17 mouse cellular contexts compared by ENCODE assay signal in genomic region chr10:22698158-22698953, GRCm38 (mm10). TPM values are rescaled to one million over a fixed set of nuclear protein-coding genes. Genes with fewer than 3 reads are reported as not detected.
DNase-seq lines count a peak whose midpoint lies in the region; ATAC-seq and TF ChIP-seq lines count a peak whose summit lies in the region.
"Had no signal": no experiment of that assay in that cellular context is flagged by ENCODE, and none has a peak within 500 bp of the region (broad histone marks: within the 10 kb centered on the region; RNA-seq: fewer than 3 reads in every experiment).

No protein-coding gene starts in this region.

- TF ChIP-seq POLR2A in liver, adult 2 months (IDR thresholded peaks at IDR 0.05; ENCODE audit: extremely low read depth, insufficient read depth, low read length): no peak

- no peak for ATAC-seq in liver, postnatal 0 days
- peak; percentile 70; the same call in 1 of the 2 replicates for ATAC-seq in kidney, embryonic 16.5 days (ENCODE audit: low FRiP score, low TSS enrichment)
- peak; percentile 89 for ATAC-seq in stomach, embryonic 16.5 days (ENCODE audit: insufficient read depth, low FRiP score)
- ATAC-seq: forebrain, embryonic 15.5 days; midbrain, embryonic 15.5 days had no signal

- no peak overlapping the region for H3K4me2 ChIP-seq in liver, postnatal 0 days (ENCODE audit: low read depth, low read length)
- no peak overlapping the region for H3K4me2 ChIP-seq in kidney, embryonic 16.5 days (replicated peaks; ENCODE audit: low read depth, low read length)
- no peak overlapping the region for H3K4me2 ChIP-seq in stomach, embryonic 16.5 days (ENCODE audit: low read depth, low read length)
- H3K4me2 ChIP-seq: forebrain, embryonic 15.5 days; midbrain, embryonic 15.5 days had no signal

- H3K4me1 ChIP-seq in liver, adult 2 months (ENCODE audit: control insufficient read depth, insufficient read depth, low read length): no peaks in the 10 kb centered on the region
- H3K4me1 ChIP-seq in liver, postnatal 0 days (ENCODE audit: insufficient read depth): no peaks in the 10 kb centered on the region
- peaks cover 12% of the 10 kb centered on the region; the same call in 1 of the 2 replicates for H3K4me1 ChIP-seq in kidney, embryonic 16.5 days (ENCODE audit: insufficient read depth, low read length)
- H3K4me1 ChIP-seq in stomach, embryonic 16.5 days (ENCODE audit: control insufficient read depth, insufficient read depth, low read length): peaks cover 21% of the 10 kb centered on the region; the same call in 1 of the 2 replicates
- H3K4me1 ChIP-seq: midbrain, embryonic 15.5 days had no signal

- H3K27ac ChIP-seq in liver, adult 2 months (replicated peaks; ENCODE audit: insufficient read depth, low read depth, low read length): no peak overlapping the region
- no peak overlapping the region for H3K27ac ChIP-seq in liver, postnatal 0 days (ENCODE audit: low read depth)
- H3K27ac ChIP-seq in kidney, embryonic 16.5 days (ENCODE audit: low read length): 0 out of 2 replicates have a peak overlapping the region, but pooled peaks have one; percentile 2
- H3K27ac ChIP-seq in stomach, embryonic 16.5 days (ENCODE audit: low read length): peak overlapping the region; percentile 54; the same call in 1 of the 2 replicates
- H3K27ac ChIP-seq: forebrain, embryonic 15.5 days; midbrain, embryonic 15.5 days had no signal

- H3K9me3 ChIP-seq in liver, postnatal 0 days (ENCODE audit: low read length): no peaks in the 10 kb centered on the region
- H3K9me3 ChIP-seq in kidney, embryonic 16.5 days (ENCODE audit: low read length): no peaks in the 10 kb centered on the region
- H3K9me3 ChIP-seq in stomach, embryonic 16.5 days (replicated peaks; ENCODE audit: control insufficient read depth, low read length): no peaks in the 10 kb centered on the region
- H3K9me3 ChIP-seq: forebrain, embryonic 15.5 days; midbrain, embryonic 15.5 days had no signal

- DNase-seq in embryo, embryonic 10 days (ENCODE audit: low spot score): peak; percentile 35
- no peak for DNase-seq in embryo, embryonic 9.5 days (ENCODE audit: extremely low spot score)
- peak; percentile 5 for DNase-seq in liver, adult 2 months (ENCODE audit: extremely low read depth, low read depth, low spot score)
- no peak for DNase-seq in liver, postnatal 0 days
- DNase-seq in frontal cortex, adult 2 months (ENCODE audit: extremely low spot score in 1 of 2, low spot score in 1 of 2): no peak
- DNase-seq in right cerebral cortex, postnatal 36 days (ENCODE audit: low spot score in 2 of 2): no peak
- DNase-seq: adrenal gland, postnatal 36 days; liver; spleen, adult 18-20 months; thymus, postnatal 36 days had no signal

- H3K27me3 ChIP-seq in liver, adult 2 months (ENCODE audit: control insufficient read depth, insufficient read depth, low read length): peaks cover 2% of the 10 kb centered on the region; the same call in 1 of the 2 replicates
- no peaks in the 10 kb centered on the region for H3K27me3 ChIP-seq in liver, postnatal 0 days (ENCODE audit: insufficient read depth, low read length)
- no peaks in the 10 kb centered on the region for H3K27me3 ChIP-seq in kidney, embryonic 16.5 days (ENCODE audit: insufficient read depth, low read length)
- no peaks in the 10 kb centered on the region for H3K27me3 ChIP-seq in stomach, embryonic 16.5 days (ENCODE audit: control insufficient read depth, insufficient read depth, low read length)
- H3K27me3 ChIP-seq: forebrain, embryonic 15.5 days; midbrain, embryonic 15.5 days had no signal

- H3K79me2 ChIP-seq in liver, adult 2 months (ENCODE audit: control insufficient read depth, insufficient read depth, low read length): no peaks in the 10 kb centered on the region

- no peak for TF ChIP-seq EP300 in liver, postnatal 0 days (IDR thresholded peaks at IDR 0.05; ENCODE audit: low read depth)

- TF ChIP-seq CTCF in liver, adult 2 months (IDR thresholded peaks at IDR 0.05; ENCODE audit: low read depth, low read length): no peak
- TF ChIP-seq CTCF in liver, postnatal 0 days (IDR thresholded peaks at IDR 0.05; ENCODE audit: low read depth): no peak

- no peaks in the 10 kb centered on the region for H3K36me3 ChIP-seq in liver, adult 2 months (ENCODE audit: control insufficient read depth, insufficient read depth, low read length)
- H3K36me3 ChIP-seq in liver, postnatal 0 days (replicated peaks; ENCODE audit: insufficient read depth, low read length): peaks cover 3% of the 10 kb centered on the region; the same call in 1 of the 2 replicates
- no peaks in the 10 kb centered on the region for H3K36me3 ChIP-seq in kidney, embryonic 16.5 days (ENCODE audit: insufficient read depth, low read length)
- no peaks in the 10 kb centered on the region for H3K36me3 ChIP-seq in stomach, embryonic 16.5 days (ENCODE audit: control insufficient read depth, insufficient read depth, low read length)
- H3K36me3 ChIP-seq: midbrain, embryonic 15.5 days had no signal

- H3K4me3 ChIP-seq in liver, adult 2 months (ENCODE audit: insufficient read depth, low read depth, low read length): no peak overlapping the region
- H3K4me3 ChIP-seq in liver, postnatal 0 days (ENCODE audit: low read depth, low read length): no peak overlapping the region
- no peak overlapping the region for H3K4me3 ChIP-seq in kidney, embryonic 16.5 days (ENCODE audit: low read length)
- H3K4me3 ChIP-seq in stomach, embryonic 16.5 days (replicated peaks; ENCODE audit: low read length): no peak overlapping the region
- H3K4me3 ChIP-seq: forebrain, embryonic 15.5 days; midbrain, embryonic 15.5 days had no signal

- H3K9ac ChIP-seq in liver, adult 2 months (ENCODE audit: low read depth, low read length): no peak overlapping the region
- no peak overlapping the region for H3K9ac ChIP-seq in liver, postnatal 0 days (replicated peaks)
- no peak overlapping the region for H3K9ac ChIP-seq in kidney, embryonic 16.5 days (replicated peaks; ENCODE audit: low read length)
- H3K9ac ChIP-seq in stomach, embryonic 16.5 days (ENCODE audit: low read length): no peak overlapping the region
- H3K9ac ChIP-seq: forebrain, embryonic 15.5 days; midbrain, embryonic 15.5 days had no signal

- WGBS in liver, adult 2 months: 63% methylated on average over 9 of the region's 9 CpGs
- 74% methylated on average over 9 of the region's 9 CpGs for WGBS in liver, postnatal 0 days (ENCODE audit: insufficient replicate concordance)
- 81% methylated on average over 9 of the region's 9 CpGs for WGBS in kidney, embryonic 16.5 days
- 58% methylated on average over 9 of the region's 9 CpGs for WGBS in stomach, embryonic 16.5 days

RNA-seq across cellular contexts. Expression of gene Tbpl1, which starts 33.4 kb away (rescaled TPM):
- 7.8 and 8.3 TPM in 2 replicates for total RNA-seq in liver, adult 2 months (2014; rRNA removed)
- 6.0 and 7.9 TPM in 2 replicates for polyA plus RNA-seq in liver, adult 2 months (2012; rRNA removed)
- polyA plus RNA-seq in liver, postnatal 0 days (2015; fragmentation: Nextera tagmentation; extraction: Ambion mirVana): 17.4 and 19.4 TPM in 2 replicates
- polyA plus RNA-seq in kidney, embryonic 16.5 days (2015; fragmentation: Nextera tagmentation; extraction: Ambion mirVana): 62.7 and 67.0 TPM in 2 replicates
- 52.7 and 53.2 TPM in 2 replicates for polyA plus RNA-seq in stomach, embryonic 16.5 days (2015; fragmentation: Nextera tagmentation; extraction: Ambion mirVana)
- polyA plus RNA-seq in frontal cortex, adult 2 months (2012; rRNA removed): 42.5 and 46.6 TPM in 2 replicates

RNA-seq across cellular contexts. Expression of gene Slc2a12, which starts 53.5 kb away (rescaled TPM):
- total RNA-seq in liver, adult 2 months (2014; rRNA removed): 0.13 and 0.46 TPM in 2 replicates
- polyA plus RNA-seq in liver, adult 2 months (2012; rRNA removed): 0.05 and 0.13 TPM in 2 replicates
- polyA plus RNA-seq in liver, postnatal 0 days (2015; fragmentation: Nextera tagmentation; extraction: Ambion mirVana): 0.04 TPM in 1 of 2 replicates, not detected in the other
- polyA plus RNA-seq in kidney, embryonic 16.5 days (2015; fragmentation: Nextera tagmentation; extraction: Ambion mirVana): 2.3 and 2.6 TPM in 2 replicates
- 1.5 and 1.7 TPM in 2 replicates for polyA plus RNA-seq in stomach, embryonic 16.5 days (2015; fragmentation: Nextera tagmentation; extraction: Ambion mirVana)
- 1.3 and 1.9 TPM in 2 replicates for polyA plus RNA-seq in frontal cortex, adult 2 months (2012; rRNA removed)
- total RNA-seq: common myeloid progenitor, adult 5-6 weeks; granulocyte monocyte progenitor cell, adult 5-6 weeks had no signal
- polyA plus RNA-seq: C2C12 had no signal

Comparison
In these comparisons a context has a peak if more than half of its experiments do, and no peak if none do; other contexts are left out.
1. DNase-seq: peak in embryo, embryonic 10 days (single experiment) and liver, adult 2 months (single experiment); none in embryo, embryonic 9.5 days (single experiment), liver, postnatal 0 days (single experiment), frontal cortex, adult 2 months (0 of 2) and right cerebral cortex, postnatal 36 days (0 of 2).
2. H3K27ac ChIP-seq: peak in kidney, embryonic 16.5 days (single experiment) and stomach, embryonic 16.5 days (single experiment); none in liver, adult 2 months (single experiment) and liver, postnatal 0 days (single experiment).